Mouse (Mus musculus): ENCODE measurements at regions not wholly inside any gene's neighbourhood (a gene's known extent, or its start where the extent isn't known, plus 50 kb on each side); places are given as distances from the start of the nearest gene placed in this dataset.

DNA sequence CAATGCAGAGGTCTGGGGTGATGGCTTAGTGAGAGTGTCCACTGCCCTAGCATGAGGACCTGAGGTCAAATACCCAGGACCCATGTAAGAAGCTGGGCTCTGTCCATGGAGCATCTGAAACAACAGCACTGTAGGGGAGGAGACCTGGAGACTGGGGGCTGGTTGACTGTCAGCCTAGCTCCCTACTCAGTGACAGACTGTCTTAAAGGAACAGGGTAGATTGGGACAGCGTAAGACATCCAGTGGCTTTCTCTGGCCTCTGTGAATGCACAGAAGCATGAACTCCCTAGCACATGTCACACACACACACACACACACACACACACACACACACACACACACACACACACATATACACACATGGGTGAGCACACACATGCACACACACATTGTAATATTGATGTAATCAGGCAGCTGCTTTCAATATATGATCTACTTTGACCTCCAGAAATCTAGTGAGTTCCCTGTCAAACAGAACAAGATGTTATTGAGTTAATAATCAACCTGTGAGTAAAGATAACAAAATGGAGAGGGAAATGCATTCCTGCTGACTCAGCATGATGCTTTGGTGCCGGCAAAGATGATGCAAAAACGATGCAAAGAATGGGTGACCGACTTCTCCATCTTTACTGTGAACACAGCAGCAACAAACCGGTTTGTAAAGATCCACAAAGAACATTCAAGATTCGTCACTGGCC lies 133.6 kb upstream of the Zfp217 start:
- TF ChIP-seq CTCF (IDR thresholded peaks at IDR 0.05) (no peak), EP300 (IDR thresholded peaks at IDR 0.05) (no peak)
